Mouse (Mus musculus) embryonic facial prominence, embryonic 11.5 days (tissue): ENCODE data around the gene Ube2g1. TPM values are rescaled to one million over a fixed set of nuclear protein-coding genes. Genes with fewer than 3 reads are reported as not detected.

Experiments used
- ATAC-seq: fragments of 200-750 bp; cut with Nextera tagmentation; replicated peaks from 2 replicates; pipeline ENCODE4 v1.8.0; 2017; ENCODE audit warnings: low read depth; ENCODE audit not compliant: insufficient number of reproducible peaks, low FRiP score, low TSS enrichment
- DNase-seq: peaks from one replicate; pipeline ENCODE4 v3.0.0-alpha.2; 2015; ENCODE audit warnings: low spot score
- H3K27ac ChIP-seq: fragments of 300-500 bp; sonication (generic); replicated peaks from 2 replicates; pipeline ENCODE4 v1.5.1; 2014; ENCODE audit warnings: mild to moderate bottlenecking, low read depth, low read length, control low read depth
- H3K27me3 ChIP-seq: fragments of 300-500 bp; sonication (generic); 2 replicates; pipeline ENCODE4 v1.6.1; 2014; ENCODE audit warnings: mild to moderate bottlenecking, low read length, moderate library complexity, mixed read lengths; ENCODE audit not compliant: control insufficient read depth, insufficient read depth
- H3K36me3 ChIP-seq: fragments of 300-500 bp; sonication (generic); replicated peaks from 2 replicates; pipeline ENCODE4 v1.6.1; 2014; ENCODE audit warnings: low read depth, mild to moderate bottlenecking, low read length, moderate library complexity, mixed read lengths; ENCODE audit not compliant: control insufficient read depth, insufficient read depth
- H3K4me1 ChIP-seq: fragments of 300-500 bp; sonication (generic); 2 replicates; pipeline ENCODE4 v1.6.1; 2014; ENCODE audit warnings: low read length, mixed read lengths; ENCODE audit not compliant: control insufficient read depth, insufficient read depth
- H3K4me2 ChIP-seq: fragments of 300-500 bp; sonication (generic); 2 replicates; pipeline ENCODE4 v1.6.1; 2014; ENCODE audit warnings: low read depth, mild to moderate bottlenecking, control low read depth, low read length, moderate library complexity
- H3K4me3 ChIP-seq: fragments of 300-500 bp; sonication (generic); 2 replicates; pipeline ENCODE4 v1.5.1; 2014; ENCODE audit warnings: low read depth, low read length, control low read depth
- H3K9ac ChIP-seq: fragments of 300-500 bp; sonication (generic); replicated peaks from 2 replicates; pipeline ENCODE4 v1.6.1; 2014; ENCODE audit warnings: mild to moderate bottlenecking, control low read depth, low read length
- H3K9me3 ChIP-seq: fragments of 300-500 bp; sonication (generic); replicated peaks from 2 replicates; pipeline ENCODE4 v1.6.1; 2016; ENCODE audit warnings: mild to moderate bottlenecking, low read length, inconsistent platforms, mixed read lengths; ENCODE audit not compliant: control insufficient read depth
- WGBS: fragments of 180-500 bp; shearing (Covaris S2); extraction: QIAGEN DNeasy Blood & Tissue Kit; methylation state at CpG from one replicate; pipeline ENCODE4 v1.1.7; 2014; 5-methylcytosine and 5-hydroxymethylcytosine counted together
- polyA plus RNA-seq: library from polyadenylated mRNA; unstranded; fragments of >200 nt; fragmentation: Nextera tagmentation; extraction: Ambion mirVana; gene quantifications from 2 replicates; pipeline ENCODE4 v1.2.1, GENCODE M21; 2014

The Ube2g1 gene
- polyA plus RNA-seq: 114 and 129 TPM in 2 replicates

DNA sequence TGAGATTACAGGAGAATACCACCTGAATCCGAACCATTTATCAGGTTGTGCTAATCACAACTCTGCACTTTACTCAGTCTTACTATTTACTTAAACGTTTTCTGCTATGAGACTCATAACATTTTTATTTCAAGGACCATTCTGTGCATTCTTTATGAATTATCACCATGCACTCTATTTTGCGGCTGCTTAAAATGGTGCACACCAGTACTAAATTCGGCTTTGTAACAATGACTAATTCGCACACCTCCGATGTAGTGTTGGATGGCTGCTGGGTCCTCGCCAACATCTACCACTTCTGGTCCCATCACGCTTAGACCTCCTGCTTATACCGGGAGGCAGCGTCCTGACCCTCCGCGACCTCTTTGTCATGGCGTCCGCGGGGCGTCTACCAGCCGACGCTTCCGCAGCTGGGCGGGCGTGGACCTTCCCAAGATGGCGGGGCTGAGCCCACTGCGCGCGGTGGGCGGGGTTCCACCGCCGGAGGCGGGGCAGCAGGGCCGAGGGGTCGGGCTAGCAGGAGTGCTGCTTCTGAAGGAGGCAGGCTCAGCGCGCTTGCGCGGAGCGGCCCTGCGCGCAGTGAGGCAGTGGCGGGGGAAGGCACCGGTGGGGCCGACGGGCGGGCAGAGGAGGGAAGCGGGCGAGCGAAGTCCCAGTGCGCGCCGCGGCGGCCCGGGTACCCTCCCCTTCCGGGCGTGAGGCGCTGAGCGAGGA is at the start of gene Ube2g1:
Ube2g1 (plus strand) TSS at position 590 of the 714 bp plus-strand sequence.
- Histone ChIP-seq H3K27ac (peak within 1 kb of the TSS; percentile 98), H3K9ac (peak within 1 kb of the TSS; percentile 97), H3K9me3 (no peaks in the 10 kb centered on the region), H3K36me3 (no peaks in the 10 kb centered on the region), H3K27me3 (no peaks in the 10 kb centered on the region), H3K4me1 (no peaks in the 10 kb centered on the region), H3K4me2 (peak within 1 kb of the TSS; percentile 40), H3K4me3 (peak within 1 kb of the TSS; percentile 96)
- peak; percentile 94 for ATAC-seq
- DNase-seq: peak; percentile 99
- 2% methylated on average over 51 of the region's 56 CpGs for WGBS

- H3K27me3 ChIP-seq: no peaks in the 10 kb centered on the region
- H3K27ac ChIP-seq: no peak overlapping the region
- no peak overlapping the region for H3K9ac ChIP-seq
- no peak for DNase-seq
- no peaks in the 10 kb centered on the region for H3K36me3 ChIP-seq
- no peak overlapping the region for H3K4me3 ChIP-seq
- no peak overlapping the region for H3K4me2 ChIP-seq
- ATAC-seq: no peak; the same call in 1 of the 2 replicates
- no peaks in the 10 kb centered on the region for H3K9me3 ChIP-seq
- H3K4me1 ChIP-seq: no peaks in the 10 kb centered on the region
- 69% methylated on average over 5 of the region's 5 CpGs for WGBS
Observed at GRCm38 (mm10) chr11:72558155-72558554, 48.9 kb upstream of the Ube2g1 start.

GRCm38 (mm10) chr11:72560661-72561060 is 46.4 kb upstream of the Ube2g1 start:
- WGBS: 71% methylated on average over 3 of the region's 3 CpGs

DNA sequence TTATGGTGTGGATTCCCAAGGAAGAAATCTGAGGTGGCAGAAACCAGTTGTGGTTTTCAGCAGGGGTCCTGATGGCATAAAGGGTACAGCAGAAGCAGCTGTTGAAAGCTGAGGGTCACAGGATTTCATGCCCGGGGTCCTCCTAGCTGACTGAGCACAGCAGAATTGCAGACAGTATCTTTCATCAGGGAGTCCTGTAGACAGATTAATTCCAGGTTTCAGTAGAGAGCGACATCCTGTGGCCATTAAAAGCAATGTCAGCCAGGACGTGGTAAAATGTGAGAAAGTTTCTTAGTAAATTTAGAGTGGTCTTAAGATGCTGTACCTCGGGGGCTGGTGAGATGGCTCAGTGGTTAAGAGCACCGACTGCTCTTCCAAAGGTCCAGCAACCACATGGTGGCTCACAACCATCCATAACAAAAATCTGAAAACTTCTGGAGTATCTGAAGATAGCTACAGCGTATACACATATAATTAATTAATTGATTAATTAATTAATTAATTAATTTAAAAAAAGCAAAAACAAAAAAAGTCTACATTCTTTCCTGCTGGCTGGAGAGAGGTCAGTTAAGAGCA is 42.8 kb upstream of the Ube2g1 start:
- WGBS: 25% methylated on average over 6 of the region's 6 CpGs
- no peak for ATAC-seq
- H3K4me3 ChIP-seq: no peak overlapping the region
- no peaks in the 10 kb centered on the region for H3K27me3 ChIP-seq
- no peaks in the 10 kb centered on the region for H3K9me3 ChIP-seq
- H3K4me2 ChIP-seq: no peak overlapping the region
- DNase-seq: peak; percentile 82
- H3K36me3 ChIP-seq: no peaks in the 10 kb centered on the region
- H3K27ac ChIP-seq: no peak overlapping the region
- H3K4me1 ChIP-seq: no peaks in the 10 kb centered on the region
- H3K9ac ChIP-seq: no peak overlapping the region

More at GRCm38 (mm10) chr11:72560661-72561060, 46.4 kb upstream of the Ube2g1 start:
- Histone ChIP-seq H3K4me3 (no peak overlapping the region), H3K9me3 (no peaks in the 10 kb centered on the region), H3K4me2 (no peak overlapping the region), H3K4me1 (no peaks in the 10 kb centered on the region), H3K36me3 (no peaks in the 10 kb centered on the region), H3K27me3 (no peaks in the 10 kb centered on the region), H3K9ac (no peak overlapping the region), H3K27ac (no peak overlapping the region)
- ATAC-seq (no peak), DNase-seq (no peak)

- no peaks in the 10 kb centered on the region for H3K4me1 ChIP-seq
- H3K36me3 ChIP-seq: no peaks in the 10 kb centered on the region
- no peak overlapping the region for H3K4me2 ChIP-seq
- no peak overlapping the region for H3K4me3 ChIP-seq
- no peak for ATAC-seq
- no peaks in the 10 kb centered on the region for H3K27me3 ChIP-seq
- 77% methylated on average over 7 of the region's 7 CpGs for WGBS
- H3K27ac ChIP-seq: no peak overlapping the region
- H3K9ac ChIP-seq: no peak overlapping the region
- no peak for DNase-seq
- H3K9me3 ChIP-seq: no peaks in the 10 kb centered on the region
Observed at GRCm38 (mm10) chr11:72566304-72566703, 40.8 kb upstream of the Ube2g1 start.

DNA sequence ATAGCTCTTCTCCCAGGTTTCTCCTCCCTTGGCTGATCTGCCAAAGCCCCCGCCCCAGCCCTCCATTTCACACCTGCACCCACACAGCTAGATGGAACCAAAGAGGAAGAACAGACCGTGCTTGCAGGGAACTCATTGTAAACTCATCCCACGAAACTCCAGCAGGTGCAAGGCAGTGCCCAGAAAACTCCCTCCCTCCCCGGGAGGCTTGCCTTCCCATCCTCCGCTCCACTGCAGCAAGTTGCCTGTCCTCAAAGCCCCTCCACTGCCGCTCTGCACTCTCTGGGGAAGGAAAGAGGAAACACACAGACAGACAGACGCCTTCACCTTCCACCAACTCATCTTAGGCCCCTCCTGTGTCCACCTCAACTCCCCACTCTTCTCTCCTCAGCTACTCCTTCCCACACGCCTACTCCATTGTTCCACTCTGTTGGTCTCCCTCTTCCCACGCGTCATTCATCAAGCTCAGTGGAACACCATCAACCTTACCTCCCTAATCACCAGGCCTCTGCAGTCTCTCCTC is 40.2 kb upstream of the Ube2g1 start:
- Histone ChIP-seq H3K9ac (no peak overlapping the region), H3K4me1 (no peaks in the 10 kb centered on the region), H3K27ac (no peak overlapping the region), H3K27me3 (no peaks in the 10 kb centered on the region), H3K9me3 (no peaks in the 10 kb centered on the region), H3K4me2 (no peak overlapping the region), H3K4me3 (no peak overlapping the region), H3K36me3 (no peaks in the 10 kb centered on the region)
- 45% methylated on average over 10 of the region's 10 CpGs for WGBS
- no peak for ATAC-seq
- no peak for DNase-seq

DNA sequence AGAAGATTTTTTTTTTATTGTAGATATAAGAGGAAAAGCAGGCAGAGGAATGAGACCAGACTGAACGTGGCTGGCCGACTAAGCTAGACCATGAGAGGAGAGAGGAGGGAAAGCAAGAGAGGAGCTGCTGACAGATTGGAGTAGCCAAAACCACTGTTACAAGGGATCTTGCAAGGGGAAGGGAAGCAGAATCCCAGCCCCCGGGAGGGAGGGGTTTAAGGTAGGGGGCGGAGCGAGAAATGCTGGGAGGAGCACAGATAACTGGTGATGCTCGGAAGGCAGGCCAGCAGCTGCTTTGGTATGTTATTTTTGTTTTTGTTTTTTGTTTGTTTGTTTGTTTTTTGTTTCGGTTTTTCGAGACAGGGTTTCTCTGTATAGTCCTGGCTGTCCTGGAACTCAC is 38.0 kb upstream of the Ube2g1 start:
- H3K27me3 ChIP-seq: no peaks in the 10 kb centered on the region

DNA sequence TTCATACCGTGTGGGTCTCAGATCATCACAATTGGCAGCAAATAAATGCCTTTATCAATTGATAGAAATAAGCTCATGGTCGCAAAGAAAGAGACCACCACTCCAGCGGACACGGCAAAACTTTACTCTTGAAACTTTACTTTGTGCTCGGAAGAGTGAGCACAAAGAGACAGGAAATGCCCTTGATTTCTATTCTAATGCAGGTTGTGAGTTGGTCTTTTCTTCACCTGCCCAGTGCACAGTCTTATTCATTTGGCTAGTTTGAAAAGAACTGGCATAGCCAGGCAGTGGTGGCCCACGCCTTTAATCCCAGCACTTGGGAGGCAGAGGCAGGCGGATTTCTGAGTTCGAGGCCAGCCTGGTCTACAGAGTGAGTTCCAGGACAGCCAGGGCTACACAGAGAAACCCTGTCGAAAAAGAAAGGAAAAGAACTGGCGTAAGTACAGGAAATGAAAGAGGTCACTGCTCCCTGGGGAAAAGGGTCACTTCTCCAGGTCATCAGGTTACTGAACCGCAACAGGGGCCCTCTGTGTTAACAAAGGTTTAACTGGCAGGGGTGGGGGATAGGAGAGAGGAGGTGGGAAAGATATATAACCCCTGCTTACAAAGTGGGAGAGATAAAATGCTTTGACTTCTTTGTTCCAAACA is 37.3 kb upstream of the Ube2g1 start:
- H3K27ac ChIP-seq: no peak overlapping the region
- H3K9me3 ChIP-seq: no peaks in the 10 kb centered on the region
- no peaks in the 10 kb centered on the region for H3K27me3 ChIP-seq
- no peak overlapping the region for H3K4me2 ChIP-seq
- H3K4me1 ChIP-seq: no peaks in the 10 kb centered on the region
- no peaks in the 10 kb centered on the region for H3K36me3 ChIP-seq
- DNase-seq (no peak), ATAC-seq (no peak)
- H3K9ac ChIP-seq: no peak overlapping the region
- 66% methylated on average over 11 of the region's 11 CpGs for WGBS
- no peak overlapping the region for H3K4me3 ChIP-seq

More for the DNA sequence above, 38.0 kb upstream of the Ube2g1 start:
- H3K27ac ChIP-seq: no peak overlapping the region
- no peak overlapping the region for H3K4me2 ChIP-seq
- H3K9ac ChIP-seq: no peak overlapping the region
- no peak overlapping the region for H3K4me3 ChIP-seq
- H3K4me1 ChIP-seq: no peaks in the 10 kb centered on the region
- no peaks in the 10 kb centered on the region for H3K36me3 ChIP-seq
- ATAC-seq (no peak), DNase-seq (no peak)
- no peaks in the 10 kb centered on the region for H3K9me3 ChIP-seq
- WGBS: 54% methylated on average over 8 of the region's 8 CpGs
